Mouse (Mus musculus) embryonic stem cell, embryonic (primary cell): Measurements from ENCODE around the gene Vinac1.

Experiments used
- CTCF ChIA-PET, 4 experiments: fragments of 300-600 bp in 2 of 4; fragments of 350-600 bp in 2 of 4; sonication (Branson Sonifier 250); formaldehyde crosslinking; loops; one replicate each; lab custom pipeline; 2022; ENCODE audit warnings: inconsistent platforms in 2 of 4; lab: Charles Lee
- POLR2A ChIA-PET, 4 experiments: fragments of 300-600 bp in 2 of 4; fragments of 350-600 bp in 2 of 4; sonication (Branson Sonifier 250); formaldehyde crosslinking; loops; one replicate each; lab custom pipeline; 2022; ENCODE audit warnings: antibody characterized with exemption in 4 of 4, inconsistent platforms in 1 of 4; lab: Charles Lee

Gene Vinac1

GRCm38 (mm10) chr2:129057256-129057655 is 9.3 kb upstream of the Vinac1 start:
- POLR2A ChIA-PET, result interaction anchor here in 3 of 4 experiments (0.6 to 1.8 kb wide), 18 partner anchors 9 to 358 kb away, joined by 3 to 15 read pairs (median 4); partner anchors contain the start of genes Slc20a1 (in 2 of the 3), Ttl (in 2 of the 3) and Vinac1 (in 1 of the 3)
- CTCF ChIA-PET, result interaction anchor here in 3 of 4 experiments (0.5 to 1.9 kb wide), 5 partner anchors 11 to 1695 kb away, joined by 3 to 9 read pairs (median 5); no protein-coding TSS in a partner anchor

GRCm38 (mm10) chr2:129056597-129056996 is 8.6 kb upstream of the Vinac1 start:
- CTCF ChIA-PET, result interaction anchor here in 2 of 4 experiments (0.8 to 1.9 kb wide), 2 partner anchors 107 to 108 kb away, joined by 3 to 4 read pairs; no protein-coding TSS in a partner anchor
- POLR2A ChIA-PET, result interaction anchor here in 2 of 4 experiments (0.9 to 1.8 kb wide), 8 partner anchors 9 to 357 kb away, joined by 3 to 15 read pairs (median 4); partner anchors contain the start of gene Ttl (in 2 of the 2)

GRCm38 (mm10) chr2:129055741-129056140 is 7.8 kb upstream of the Vinac1 start:
- POLR2A ChIA-PET, result no interaction called here
- CTCF ChIA-PET, result interaction anchor here in 2 of 4 experiments (0.6 to 1.6 kb wide), 2 partner anchors 107 to 349 kb away, joined by 3 to 4 read pairs; no protein-coding TSS in a partner anchor

GRCm38 (mm10) chr2:129052451-129052983 is 4.5 kb upstream of the Vinac1 start:
- ChIA-PET POLR2A (interaction anchor here in 2 of 4 experiments (0.5 to 1.5 kb wide), 7 partner anchors 13 to 217 kb away, joined by 3 to 5 read pairs (median 4); partner anchors contain the start of gene Ttl (in 1 of the 2)), CTCF (no interaction called here)

- POLR2A ChIA-PET, result interaction anchor here in 3 of 4 experiments (0.7 to 1.9 kb wide), 5 partner anchors 10 to 21 kb away, joined by 3 to 7 read pairs (median 4); partner anchors contain the start of gene Ttl (in 2 of the 3)
Measured at GRCm38 (mm10) chr2:129046846-129047196, 1.2 kb downstream of the Vinac1 start.

GRCm38 (mm10) chr2:129046172-129046845 is 1.7 kb downstream of the Vinac1 start:
- ChIA-PET POLR2A (interaction anchor here in 1 of 4 experiments (1.9 kb wide), 1 partner anchor 16 kb away, joined by 4 read pairs; no protein-coding TSS in a partner anchor), CTCF (no interaction called here)

More at GRCm38 (mm10) chr2:129046846-129047196, 1.2 kb downstream of the Vinac1 start:
- CTCF ChIA-PET, result no interaction called here

- CTCF ChIA-PET, result interaction anchor here in 1 of 4 experiments (0.7 kb wide), 1 partner anchor 13 kb away, joined by 3 read pairs; no protein-coding TSS in a partner anchor
- POLR2A ChIA-PET, result interaction anchor here in 2 of 4 experiments (0.6 to 1.9 kb wide), 4 partner anchors 11 to 170 kb away, joined by 3 to 5 read pairs (median 4); partner anchors contain the start of gene Ttl (in 1 of the 2)
Measured at GRCm38 (mm10) chr2:129040567-129040966, 7.4 kb downstream of the Vinac1 start.

GRCm38 (mm10) chr2:129038937-129039631 is 8.9 kb downstream of the Vinac1 start:
- ChIA-PET CTCF (interaction anchor here in 1 of 4 experiments (0.6 kb wide), 1 partner anchor 203 kb away, joined by 4 read pairs; no protein-coding TSS in a partner anchor), POLR2A (interaction anchor here (0.6 to 1.9 kb wide), 11 partner anchors 9 to 1619 kb away, joined by 3 to 4 read pairs (median 3); partner anchors contain the start of genes Slc20a1 (in 1 of the 4) and Ttl (in 1 of the 4))

- ChIA-PET POLR2A (interaction anchor here in 2 of 4 experiments (1.0 to 1.9 kb wide), 5 partner anchors 8 to 160 kb away, joined by 3 to 4 read pairs (median 4); partner anchors contain the start of genes Slc20a1 (in 1 of the 2) and Ttl (in 1 of the 2)), CTCF (no interaction called here)
Measured at GRCm38 (mm10) chr2:129038426-129038936, 9.5 kb downstream of the Vinac1 start.

- CTCF ChIA-PET, result no interaction called here
- POLR2A ChIA-PET, result interaction anchor here in 2 of 4 experiments (0.5 to 1.2 kb wide), 2 partner anchors 31 to 266 kb away, joined by 3 to 4 read pairs; partner anchors contain the start of gene Ttl (in 1 of the 2)
Measured at GRCm38 (mm10) chr2:129035381-129035780, 12.6 kb downstream of the Vinac1 start.

GRCm38 (mm10) chr2:129024820-129025219 is 23.2 kb downstream of the Vinac1 start:
- CTCF ChIA-PET, result interaction anchor here in 3 of 4 experiments (0.5 to 1.5 kb wide), 3 partner anchors 16 to 140 kb away, joined by 3 to 12 read pairs (median 5); no protein-coding TSS in a partner anchor
- POLR2A ChIA-PET, result interaction anchor here in 2 of 4 experiments (1.0 to 1.7 kb wide), 3 partner anchors 13 to 207 kb away, joined by 3 read pairs; partner anchors contain the start of genes Tmem87b (in 1 of the 2) and Ttl (in 1 of the 2)

GRCm38 (mm10) chr2:129020106-129020505 is 27.9 kb downstream of the Vinac1 start:
- ChIA-PET POLR2A (no interaction called here), CTCF (interaction anchor here in 1 of 4 experiments (1.3 kb wide), 1 partner anchor 8 kb away, joined by 5 read pairs; no protein-coding TSS in a partner anchor)

- CTCF ChIA-PET, result interaction anchor here in 3 of 4 experiments (0.6 to 1.4 kb wide), 9 partner anchors 9 to 430 kb away, joined by 3 to 12 read pairs (median 3); no protein-coding TSS in a partner anchor
Measured at GRCm38 (mm10) chr2:129008867-129009266, 39.1 kb downstream of the Vinac1 start.

GRCm38 (mm10) chr2:129006194-129006749 is 41.7 kb downstream of the Vinac1 start:
- CTCF ChIA-PET, result interaction anchor here in 1 of 4 experiments (0.6 kb wide), 1 partner anchor 105 kb away, joined by 3 read pairs; no protein-coding TSS in a partner anchor

More at GRCm38 (mm10) chr2:129008867-129009266, 39.1 kb downstream of the Vinac1 start:
- POLR2A ChIA-PET, result interaction anchor here in 2 of 4 experiments (0.7 to 2.0 kb wide), 5 partner anchors 17 to 238 kb away, joined by 3 to 6 read pairs (median 3); partner anchors contain the start of genes Fbln7 (in 1 of the 2) and Polr1b (in 1 of the 2)

GRCm38 (mm10) chr2:129004872-129005271 is 43.1 kb downstream of the Vinac1 start:
- POLR2A ChIA-PET, result no interaction called here
- CTCF ChIA-PET, result interaction anchor here in 1 of 4 experiments (0.8 kb wide), 1 partner anchor 15 kb away, joined by 3 read pairs; no protein-coding TSS in a partner anchor

More at GRCm38 (mm10) chr2:129006194-129006749, 41.7 kb downstream of the Vinac1 start:
- POLR2A ChIA-PET, result no interaction called here

GRCm38 (mm10) chr2:128984746-128985145 is 63.2 kb downstream of the Vinac1 start:
- CTCF ChIA-PET, result no interaction called here
- POLR2A ChIA-PET, result interaction anchor here in 2 of 4 experiments (0.5 to 0.6 kb wide), 2 partner anchors 69 to 1195 kb away, joined by 3 to 7 read pairs; partner anchors contain the start of gene Snrpb (in 1 of the 2)

GRCm38 (mm10) chr2:128975572-128975971 is 72.4 kb downstream of the Vinac1 start:
- CTCF ChIA-PET, result no interaction called here

More at GRCm38 (mm10) chr2:128975572-128975971, 72.4 kb downstream of the Vinac1 start:
- POLR2A ChIA-PET, result no interaction called here
